Mouse (Mus musculus) CH12.LX (cell line): Measurements from ENCODE around the gene Scyl3. TPM values are rescaled to one million over a fixed set of nuclear protein-coding genes. Genes with fewer than 3 reads are reported as not detected.

ENCODE experiments used
- DNase-seq: peaks from one replicate; pipeline ENCODE4 v3.0.0-alpha.2; 2013; ENCODE audit errors: extremely low read depth
- H3K27ac ChIP-seq: 2 replicates; pipeline ENCODE4 v1.5.1; 2012; ENCODE audit warnings: low read depth, mild to moderate bottlenecking, control low read depth, moderate library complexity; ENCODE audit not compliant: insufficient read depth
- H3K27me3 ChIP-seq: replicated peaks from 2 replicates; pipeline ENCODE3; 2012; ENCODE audit warnings: inconsistent platforms
- H3K36me3 ChIP-seq, 2 experiments: replicated peaks in 1 of 2; 2 replicates each; pipeline versions ENCODE3 to v1.6.1; 2012; ENCODE audit warnings: inconsistent platforms in 1 of 2, low read length in 1 of 2, mild to moderate bottlenecking in 1 of 2, mixed read lengths in 1 of 2, moderate library complexity in 1 of 2; ENCODE audit not compliant: control insufficient read depth in 1 of 2, insufficient read depth in 1 of 2
- H3K4me1 ChIP-seq, 2 experiments: 2 replicates each; pipeline ENCODE4 v1.6.1; 2012; ENCODE audit warnings: inconsistent platforms in 1 of 2, moderate library complexity in 1 of 2; ENCODE audit not compliant: insufficient read depth in 2 of 2, control insufficient read depth in 1 of 2
- H3K4me2 ChIP-seq: 2 replicates; pipeline ENCODE4 v1.6.1; 2012; ENCODE audit warnings: low read depth, mild to moderate bottlenecking, control low read depth; ENCODE audit not compliant: poor library complexity, insufficient read depth, severe bottlenecking
- H3K4me3 ChIP-seq, 3 experiments: fragments of 150-350 bp in 1 of 3; sonication (generic) in 1 of 3; replicated peaks in 1 of 3; 2 replicates each; pipeline versions ENCODE3 to v1.5.1; 2011 to 2012; ENCODE audit warnings: low read depth in 2 of 3, low read length in 2 of 3, mild to moderate bottlenecking in 2 of 3, moderate library complexity in 2 of 3, control low read depth in 1 of 3, improper control_type of control experiment in 1 of 3, inconsistent platforms in 1 of 3, mixed read lengths in 1 of 3; ENCODE audit not compliant: poor library complexity in 1 of 3
- H3K79me2 ChIP-seq: replicated peaks from 2 replicates; pipeline ENCODE4 v1.6.1; 2012; ENCODE audit warnings: mild to moderate bottlenecking, moderate library complexity; ENCODE audit not compliant: control insufficient read depth, poor library complexity, insufficient read depth, severe bottlenecking; ENCODE audit errors: extremely low read depth
- H3K9ac ChIP-seq: 2 replicates; pipeline ENCODE4 v1.6.1; 2012; ENCODE audit warnings: low read depth, mild to moderate bottlenecking, control low read depth, moderate library complexity; ENCODE audit not compliant: insufficient read depth
- H3K9me3 ChIP-seq: replicated peaks from 2 replicates; pipeline ENCODE3; 2012; ENCODE audit warnings: low read length, inconsistent platforms, mixed read lengths
- BHLHE40 ChIP-seq: IDR thresholded peaks from 2 replicates; pipeline ENCODE4 v1.6.1; 2011; ENCODE audit warnings: mild to moderate bottlenecking, low read depth, low read length, improper control_type of control experiment
- CHD1 ChIP-seq: IDR thresholded peaks from 2 replicates; pipeline ENCODE4 v1.6.1; 2012; ENCODE audit warnings: low read depth, low read length, improper control_type of control experiment, inconsistent platforms
- E2F4 ChIP-seq: IDR thresholded peaks from 2 replicates; pipeline ENCODE4 v1.6.1; 2011; ENCODE audit warnings: low read depth, low read length, improper control_type of control experiment; ENCODE audit not compliant: insufficient replicate concordance
- ELF1 ChIP-seq: IDR thresholded peaks from 2 replicates; pipeline ENCODE4 v1.6.1; 2014; ENCODE audit warnings: low read depth, mild to moderate bottlenecking, inconsistent platforms, low read length, improper control_type of control experiment
- GABPA ChIP-seq: IDR thresholded peaks from 2 replicates; pipeline ENCODE4 v1.6.1; 2012; ENCODE audit warnings: low read depth, low read length, improper control_type of control experiment, inconsistent platforms; ENCODE audit not compliant: insufficient replicate concordance
- HCFC1 ChIP-seq: IDR thresholded peaks from 2 replicates; pipeline ENCODE4 v1.6.1; 2012; ENCODE audit warnings: low read depth, mild to moderate bottlenecking, inconsistent platforms, low read length, improper control_type of control experiment
- IRF4 ChIP-seq: IDR thresholded peaks from 2 replicates; pipeline ENCODE4 v1.6.1; 2014; ENCODE audit warnings: low read depth, mild to moderate bottlenecking, inconsistent platforms, low read length, improper control_type of control experiment
- JUN ChIP-seq: IDR thresholded peaks from 2 replicates; pipeline ENCODE4 v1.6.1; 2011; ENCODE audit warnings: low read depth, mild to moderate bottlenecking, low read length, improper control_type of control experiment, moderate library complexity; ENCODE audit not compliant: insufficient read depth
- MAFK ChIP-seq: IDR thresholded peaks from 2 replicates; pipeline ENCODE4 v1.6.1; 2011; ENCODE audit warnings: low read length, improper control_type of control experiment; ENCODE audit not compliant: insufficient replicate concordance
- MAZ ChIP-seq: IDR thresholded peaks from 2 replicates; pipeline ENCODE4 v1.6.1; 2012; ENCODE audit warnings: low read depth, mild to moderate bottlenecking, inconsistent platforms, low read length, improper control_type of control experiment, moderate library complexity
- MEF2A ChIP-seq: IDR thresholded peaks from 2 replicates; pipeline ENCODE4 v1.6.1; 2014; ENCODE audit warnings: low read depth, mild to moderate bottlenecking, inconsistent platforms, low read length, improper control_type of control experiment, borderline replicate concordance
- MXI1 ChIP-seq: IDR thresholded peaks from 2 replicates; pipeline ENCODE4 v1.6.1; 2011; ENCODE audit warnings: mild to moderate bottlenecking, low read depth, low read length, improper control_type of control experiment
- NELFE ChIP-seq: IDR thresholded peaks from 2 replicates; pipeline ENCODE4 v1.6.1; 2011; ENCODE audit warnings: low read depth, low read length, improper control_type of control experiment
- NRF1 ChIP-seq: IDR thresholded peaks from 2 replicates; pipeline ENCODE4 v1.6.1; 2014; ENCODE audit warnings: low read depth, mild to moderate bottlenecking, inconsistent platforms, low read length, improper control_type of control experiment, moderate library complexity
- PAX5 ChIP-seq: IDR thresholded peaks from 2 replicates; pipeline ENCODE4 v1.6.1; 2012; ENCODE audit warnings: low read length, inconsistent platforms, mixed read lengths
- POLR2A ChIP-seq: IDR thresholded peaks from 2 replicates; pipeline ENCODE4 v1.6.1; 2011; ENCODE audit warnings: low read depth, mild to moderate bottlenecking, improper control_type of control experiment, low read length
- RCOR1 ChIP-seq: conservative IDR thresholded peaks from 2 replicates; pipeline ENCODE4 v1.6.1; 2012; ENCODE audit warnings: low read depth, mild to moderate bottlenecking, inconsistent platforms, low read length, improper control_type of control experiment
- SMC3 ChIP-seq: IDR thresholded peaks from 2 replicates; pipeline ENCODE4 v1.6.1; 2011; ENCODE audit warnings: low read depth, low read length, improper control_type of control experiment
- TCF12 ChIP-seq: IDR thresholded peaks from 2 replicates; pipeline ENCODE4 v1.6.1; 2014; ENCODE audit warnings: low read depth, mild to moderate bottlenecking, inconsistent platforms, low read length, improper control_type of control experiment
- UBTF ChIP-seq: IDR thresholded peaks from 2 replicates; pipeline ENCODE4 v1.6.1; 2012; ENCODE audit warnings: low read depth, mild to moderate bottlenecking, inconsistent platforms, low read length, improper control_type of control experiment, moderate library complexity
- USF1 ChIP-seq: IDR thresholded peaks from 2 replicates; pipeline ENCODE4 v1.6.1; 2014; ENCODE audit warnings: low read depth, mild to moderate bottlenecking, inconsistent platforms, low read length, improper control_type of control experiment
- USF2 ChIP-seq: conservative IDR thresholded peaks from 2 replicates; pipeline ENCODE4 v1.6.1; 2011; ENCODE audit warnings: low read depth, low read length, improper control_type of control experiment
- ZC3H11A ChIP-seq: IDR thresholded peaks from 2 replicates; pipeline ENCODE4 v1.6.1; 2012; ENCODE audit warnings: low read depth, mild to moderate bottlenecking, inconsistent platforms, low read length, improper control_type of control experiment
- ZKSCAN1 ChIP-seq: IDR thresholded peaks from 2 replicates; pipeline ENCODE4 v1.6.1; 2012; ENCODE audit warnings: low read depth, inconsistent platforms, low read length, improper control_type of control experiment, borderline replicate concordance
- dilution Hi-C: fragments of 300-500 bp; cut with MboI; formaldehyde crosslinking; loops from 2 replicates; pipeline ENCODE4 v1.14.3; 2020; ENCODE audit warnings: low sequenced_read_pairs; ENCODE audit not compliant: extremely low pct_unique_long_range_greater_than_20kb, extremely low pct_ligation_motif_present
- in situ Hi-C: fragments of 300-500 bp; cut with MboI; formaldehyde crosslinking; loops from 3 replicates; pipeline ENCODE4 v1.14.3; 2019; ENCODE audit warnings: low sequenced_read_pairs, low pct_ligation_motif_present, low pct_unique_long_range_greater_than_20kb, mixed read lengths
- polyA plus RNA-seq: library from polyadenylated mRNA; unstranded; fragments of >175 nt; gene quantifications from 2 replicates; pipeline ENCODE4 v1.2.1, GENCODE M21; 2012; ENCODE audit warnings: low read depth; ENCODE audit not compliant: insufficient read length
- total RNA-seq, 2 experiments: library from RNA; depleted of rRNA; stranded (reverse); fragments of 300-350 nt in 1 of 2; fragments of >200 nt in 1 of 2; gene quantifications; 2 replicates each; pipeline ENCODE4 v1.2.3; 2012 to 2014

The Scyl3 gene
- total and polyA plus RNA-seq, 3 experiments: 11.9 to 22.2 (median 16.1) TPM

- dilution Hi-C loops (no loop called here), in situ Hi-C loops (no loop called here)
- no peak overlapping the region for H3K4me3 ChIP-seq
- peaks cover 0 to 12% of the 10 kb centered on the region in 2 experiments; a peak in 2 of 4 replicates for H3K4me1 ChIP-seq
- TF ChIP-seq IRF4 (no peak), GABPA (no peak), MAFK (no peak), MAZ (no peak), RCOR1 (no peak), USF1 (no peak), MXI1 (no peak), TCF12 (no peak), PAX5 (no peak), ZKSCAN1 (no peak), E2F4 (no peak), NRF1 (no peak), SMC3 (no peak), POLR2A (no peak), NELFE (no peak), USF2 (no peak), HCFC1 (no peak), MEF2A (no peak), CHD1 (no peak)
- no peaks in the 10 kb centered on the region for H3K9me3 ChIP-seq
- H3K27ac ChIP-seq: no peak overlapping the region
- peaks cover 19 to 45% of the 10 kb centered on the region in 2 experiments for H3K36me3 ChIP-seq
- no peaks in the 10 kb centered on the region for H3K27me3 ChIP-seq
- no peaks in the 10 kb centered on the region for H3K79me2 ChIP-seq
- no peak overlapping the region for H3K4me2 ChIP-seq
- no peak overlapping the region for H3K9ac ChIP-seq
- DNase-seq: no peak
These were observed 47.6 kb downstream of the Scyl3 start for GRCm38 (mm10) chr1:163976515-163976914.

- DNase-seq: no peak
- Histone ChIP-seq H3K4me2 (no peak overlapping the region), H3K27me3 (no peaks in the 10 kb centered on the region), H3K4me1 (peaks cover 0 to 20% of the 10 kb centered on the region in 2 experiments; a peak in 2 of 4 replicates), H3K36me3 (peaks cover 7 to 27% of the 10 kb centered on the region in 2 experiments), H3K4me3 (no peak overlapping the region), H3K27ac (no peak overlapping the region), H3K79me2 (peaks cover 6% of the 10 kb centered on the region; the same call in 1 of the 2 replicates), H3K9ac (no peak overlapping the region), H3K9me3 (no peaks in the 10 kb centered on the region)
- TF ChIP-seq GABPA (no peak), ZC3H11A (no peak), UBTF (no peak), JUN (no peak), ELF1 (no peak), BHLHE40 (no peak), ZKSCAN1 (no peak)
- dilution Hi-C loops: no loop called here
- in situ Hi-C loops: no loop called here
These were observed 63.5 kb downstream of the Scyl3 start for GRCm38 (mm10) chr1:163992371-163992770.
